Comparison of ENCODE assay signal across 19 mouse cellular contexts in the genomic region with DNA sequence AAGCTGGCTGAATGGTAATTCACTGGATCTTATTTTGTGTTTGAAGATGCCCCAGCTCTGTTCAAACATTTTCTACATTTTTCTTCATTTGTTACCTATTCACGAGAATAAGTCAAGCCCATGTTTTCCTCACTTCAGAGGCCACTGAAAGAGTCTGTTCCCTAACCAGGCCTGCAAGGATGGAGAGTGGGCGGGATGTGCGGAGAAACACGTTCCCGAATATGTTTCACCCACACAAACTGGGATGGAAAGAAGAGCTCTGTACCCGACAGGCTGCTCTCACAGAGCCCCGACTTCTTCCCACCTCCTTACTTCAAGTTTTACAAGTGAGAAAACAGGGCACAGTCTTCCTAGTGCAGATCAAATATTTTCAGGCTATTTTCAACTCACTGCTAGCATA.
DNase-seq lines count a peak whose midpoint lies in the region; ATAC-seq lines count a peak whose summit lies in the region.
"Had no signal": no experiment of that assay in that cellular context is flagged by ENCODE, and none has a peak within 500 bp of the region (broad histone marks: within the 10 kb centered on the region; RNA-seq: fewer than 3 reads in every experiment).

No protein-coding gene starts in this region.

- H3K4me3 ChIP-seq in forebrain, embryonic 11.5 days (ENCODE audit: low read depth, low read length) = no peak overlapping the region
- H3K4me3 ChIP-seq: hindbrain, embryonic 15.5 days; lung, embryonic 15.5 days; stomach, embryonic 15.5 days had no signal

- intact Hi-C loops in left cerebral cortex, postnatal 4 days (cut with DNase I) = no loop called here
- intact Hi-C loops in left cerebral cortex, postnatal 25 days (cut with DNase I) = loop anchor here (1.0 to 10.0 kb wide), 3 partner anchors 57 to 1087 kb away; a partner anchor contains a TSS

- H3K9ac ChIP-seq in forebrain, embryonic 11.5 days (ENCODE audit: low read length) = no peak overlapping the region
- H3K9ac ChIP-seq: forebrain, postnatal 0 days; hindbrain, embryonic 15.5 days; lung, embryonic 15.5 days; stomach, embryonic 15.5 days had no signal

- peak; percentile 75 for DNase-seq in left cerebral cortex, adult 11 months (ENCODE audit: low spot score)
- DNase-seq in left cerebral cortex, postnatal 4 days = no peak
- DNase-seq in layer of hippocampus, postnatal 10 days (ENCODE audit: low spot score in 2 of 2) = peak; percentile 19 to 22
- DNase-seq in left cerebral cortex, postnatal 25 days (ENCODE audit: low spot score in 2 of 2) = peak; percentile 61 to 94
- no peak for DNase-seq in kidney, adult 11 months
- no peak for DNase-seq in gastrocnemius, adult 8-10 months (ENCODE audit: low spot score in 2 of 2)
- no peak for DNase-seq in heart, postnatal 4 days
- DNase-seq in forebrain, embryonic 11.5 days (ENCODE audit: low spot score) = no peak
- DNase-seq: adrenal gland, postnatal 25 days; cerebellum, postnatal 10 days; forebrain, postnatal 0 days; kidney, adult 18-20 months; kidney, postnatal 4 days; spleen, adult 18-20 months had no signal

- no peaks in the 10 kb centered on the region for H3K27me3 ChIP-seq in forebrain, embryonic 11.5 days (ENCODE audit: control insufficient read depth, insufficient read depth, low read length)
- H3K27me3 ChIP-seq: CH12.LX; hindbrain, embryonic 15.5 days; lung, embryonic 15.5 days; stomach, embryonic 15.5 days had no signal

- no peak for ATAC-seq in forebrain, embryonic 11.5 days (replicated peaks; ENCODE audit: low FRiP score)
- ATAC-seq: forebrain, postnatal 0 days; midbrain, embryonic 16.5 days had no signal

- WGBS in forebrain, embryonic 11.5 days = 88% methylated on average over 7 of the region's 7 CpGs

- H3K4me2 ChIP-seq in forebrain, embryonic 11.5 days (ENCODE audit: low read depth, low read length, severe bottlenecking) = no peak overlapping the region
- H3K4me2 ChIP-seq: hindbrain, embryonic 15.5 days; lung, embryonic 15.5 days; stomach, embryonic 15.5 days had no signal

- no peaks in the 10 kb centered on the region for H3K9me3 ChIP-seq in forebrain, embryonic 11.5 days (ENCODE audit: control insufficient read depth, low read length)
- H3K9me3 ChIP-seq: hindbrain, embryonic 15.5 days; lung, embryonic 15.5 days; stomach, embryonic 15.5 days had no signal

- H3K27ac ChIP-seq in forebrain, embryonic 11.5 days (ENCODE audit: low read depth, low read length) = no peak overlapping the region
- H3K27ac ChIP-seq: hindbrain, embryonic 15.5 days; lung, embryonic 15.5 days; stomach, embryonic 15.5 days had no signal

- no peaks in the 10 kb centered on the region for H3K4me1 ChIP-seq in forebrain, embryonic 11.5 days (replicated peaks; ENCODE audit: control insufficient read depth, insufficient read depth, low read length)
- H3K4me1 ChIP-seq: hindbrain, embryonic 15.5 days; lung, embryonic 15.5 days; stomach, embryonic 15.5 days had no signal

- H3K36me3 ChIP-seq in forebrain, embryonic 11.5 days (ENCODE audit: control insufficient read depth, insufficient read depth, low read length) = no peaks in the 10 kb centered on the region
- H3K36me3 ChIP-seq: hindbrain, embryonic 15.5 days; lung, embryonic 15.5 days; stomach, embryonic 15.5 days had no signal

Comparison
In these comparisons a context has a peak if more than half of its experiments do, and no peak if none do; other contexts are left out.
1. DNase-seq: peak in left cerebral cortex, adult 11 months (single experiment), layer of hippocampus, postnatal 10 days (2 of 2) and left cerebral cortex, postnatal 25 days (2 of 2); none in left cerebral cortex, postnatal 4 days (single experiment), kidney, adult 11 months (single experiment), gastrocnemius, adult 8-10 months (0 of 2), heart, postnatal 4 days (single experiment) and forebrain, embryonic 11.5 days (single experiment).